Mouse (Mus musculus) neural tube, embryonic 12.5 days (tissue): Measurements from ENCODE around the gene Thpo. TPM values are rescaled to one million over a fixed set of nuclear protein-coding genes. Genes with fewer than 3 reads are reported as not detected.
A peak's percentile ranks its signal among the peaks of the same experiment; 100 is the strongest.

Source experiments
- ATAC-seq: fragments of 200-750 bp; cut with Nextera tagmentation; 2 replicates; pipeline ENCODE4 v1.8.0; 2017; ENCODE audit warnings: low read depth, mild to moderate bottlenecking, moderate TSS enrichment, moderate library complexity; ENCODE audit not compliant: low FRiP score
- H3K27ac ChIP-seq: fragments of 300-500 bp; sonication (generic); 2 replicates; pipeline ENCODE4 v1.5.1; 2016
- H3K27me3 ChIP-seq: fragments of 300-500 bp; sonication (generic); replicated peaks from 2 replicates; pipeline ENCODE4 v1.6.1; 2016; ENCODE audit warnings: mild to moderate bottlenecking
- H3K36me3 ChIP-seq: fragments of 300-500 bp; sonication (generic); 2 replicates; pipeline ENCODE4 v1.6.1; 2016; ENCODE audit warnings: mild to moderate bottlenecking
- H3K4me1 ChIP-seq: fragments of 300-500 bp; sonication (generic); 2 replicates; pipeline ENCODE4 v1.6.1; 2016
- H3K4me2 ChIP-seq: fragments of 300-500 bp; sonication (generic); replicated peaks from 2 replicates; pipeline ENCODE4 v1.6.1; 2016; ENCODE audit warnings: mild to moderate bottlenecking
- H3K4me3 ChIP-seq: fragments of 300-500 bp; sonication (generic); 2 replicates; pipeline ENCODE4 v1.5.1; 2016
- H3K9ac ChIP-seq: fragments of 300-500 bp; sonication (generic); 2 replicates; pipeline ENCODE4 v1.6.1; 2016; ENCODE audit warnings: mild to moderate bottlenecking
- H3K9me3 ChIP-seq: fragments of 300-500 bp; sonication (generic); 2 replicates; pipeline ENCODE4 v1.6.1; 2016; ENCODE audit warnings: mild to moderate bottlenecking
- WGBS: fragments of 180-500 bp; shearing (Covaris S2); methylation state at CpG from one replicate; pipeline ENCODE4 v1.1.7; 2016; 5-methylcytosine and 5-hydroxymethylcytosine counted together
- polyA plus RNA-seq: library from polyadenylated mRNA; unstranded; fragments of >200 nt; fragmentation: Nextera tagmentation; extraction: Ambion mirVana; gene quantifications from 2 replicates; pipeline ENCODE4 v1.2.1, GENCODE M21; 2016

Thpo gene
- polyA plus RNA-seq, 1 experiment from 2014 or later, result 1.3 TPM

- no peaks in the 10 kb centered on the region for H3K9me3 ChIP-seq
- no peak overlapping the region for H3K27ac ChIP-seq
- 88% methylated on average over 5 of the region's 5 CpGs for WGBS
- H3K4me1 ChIP-seq, result peaks cover 18% of the 10 kb centered on the region
- H3K4me2 ChIP-seq, result no peak overlapping the region
- no peak overlapping the region for H3K9ac ChIP-seq
- H3K36me3 ChIP-seq, result peaks cover 6% of the 10 kb centered on the region; the same call in 1 of the 2 replicates
- ATAC-seq, result no peak
- no peak overlapping the region for H3K4me3 ChIP-seq
- H3K27me3 ChIP-seq, result peaks cover 26% of the 10 kb centered on the region
These were observed 2.5 kb upstream of the Thpo start for GRCm38 (mm10) chr16:20736823-20737222.

GRCm38 (mm10) chr16:20736168-20736567 is 1.9 kb upstream of the Thpo start:
- Histone ChIP-seq H3K9me3 (no peaks in the 10 kb centered on the region), H3K27me3 (peaks cover 26% of the 10 kb centered on the region), H3K4me1 (peaks cover 18% of the 10 kb centered on the region), H3K9ac (no peak overlapping the region), H3K4me3 (no peak overlapping the region), H3K4me2 (no peak overlapping the region), H3K36me3 (0 out of 2 replicates have a peak, but pooled peaks cover 4% of the 10 kb centered on the region), H3K27ac (no peak overlapping the region)
- 94% methylated on average over 7 of the region's 7 CpGs for WGBS
- ATAC-seq, result no peak

GRCm38 (mm10) chr16:20735651-20736050 is 1.3 kb upstream of the Thpo start:
- ATAC-seq, result no peak
- no peaks in the 10 kb centered on the region for H3K9me3 ChIP-seq
- no peak overlapping the region for H3K4me3 ChIP-seq
- peaks cover 26% of the 10 kb centered on the region for H3K27me3 ChIP-seq
- no peak overlapping the region for H3K4me2 ChIP-seq
- WGBS, result 82% methylated on average over 5 of the region's 5 CpGs
- H3K36me3 ChIP-seq, result 0 out of 2 replicates have a peak, but pooled peaks cover 4% of the 10 kb centered on the region
- H3K9ac ChIP-seq, result no peak overlapping the region
- peaks cover 18% of the 10 kb centered on the region for H3K4me1 ChIP-seq
- H3K27ac ChIP-seq, result no peak overlapping the region

GRCm38 (mm10) chr16:20732925-20733730 is 1.2 kb downstream of the Thpo start, which contains the start of gene Chrd:
TSS of gene Chrd (plus strand) at chr16:20733127.
- peak; percentile 82 for ATAC-seq
- peaks cover 26% of the 10 kb centered on the region for H3K27me3 ChIP-seq

GRCm38 (mm10) chr16:20732251-20732924 is 1.9 kb downstream of the Thpo start:
- H3K9ac ChIP-seq, result peak overlapping the region; percentile 86
- H3K27me3 ChIP-seq, result peaks cover 26% of the 10 kb centered on the region
- H3K27ac ChIP-seq, result peak overlapping the region; percentile 62
- H3K4me1 ChIP-seq, result peaks cover 18% of the 10 kb centered on the region
- H3K4me2 ChIP-seq, result peak overlapping the region; percentile 90
- H3K36me3 ChIP-seq, result 0 out of 2 replicates have a peak, but pooled peaks cover 4% of the 10 kb centered on the region
- under 1% methylated on average over 26 of the region's 30 CpGs for WGBS
- H3K4me3 ChIP-seq, result peak overlapping the region; percentile 71
- peak; percentile 51 for ATAC-seq
- no peaks in the 10 kb centered on the region for H3K9me3 ChIP-seq

More at GRCm38 (mm10) chr16:20732925-20733730, 1.2 kb downstream of the Thpo start, which contains the start of gene Chrd:
- WGBS, result under 1% methylated on average over 63 of the region's 70 CpGs
- peak within 1 kb of the TSS; percentile 71 for H3K4me3 ChIP-seq
- peak within 1 kb of the TSS; percentile 62 for H3K27ac ChIP-seq
- H3K9ac ChIP-seq, result peak within 1 kb of the TSS; percentile 86
- 0 out of 2 replicates have a peak, but pooled peaks cover 4% of the 10 kb centered on the region for H3K36me3 ChIP-seq
- H3K4me1 ChIP-seq, result peaks cover 18% of the 10 kb centered on the region
- peak within 1 kb of the TSS; percentile 90 for H3K4me2 ChIP-seq
- no peaks in the 10 kb centered on the region for H3K9me3 ChIP-seq

GRCm38 (mm10) chr16:20731688-20732087 is 2.6 kb downstream of the Thpo start:
- H3K27me3 ChIP-seq, result peaks cover 26% of the 10 kb centered on the region
- H3K4me2 ChIP-seq, result peak overlapping the region; percentile 90
- H3K27ac ChIP-seq, result no peak overlapping the region
- 67% methylated on average over 5 of the region's 5 CpGs for WGBS
- H3K9me3 ChIP-seq, result no peaks in the 10 kb centered on the region
- no peak for ATAC-seq
- H3K4me3 ChIP-seq, result no peak overlapping the region
- H3K4me1 ChIP-seq, result peaks cover 18% of the 10 kb centered on the region
- 0 out of 2 replicates have a peak, but pooled peaks cover 4% of the 10 kb centered on the region for H3K36me3 ChIP-seq
- no peak overlapping the region for H3K9ac ChIP-seq

GRCm38 (mm10) chr16:20730293-20730711 is 4.0 kb downstream of the Thpo start:
- H3K4me1 ChIP-seq, result peaks cover 18% of the 10 kb centered on the region
- H3K4me3 ChIP-seq, result no peak overlapping the region
- 44% methylated on average over 5 of the region's 5 CpGs for WGBS
- H3K27me3 ChIP-seq, result peaks cover 17% of the 10 kb centered on the region
- H3K4me2 ChIP-seq, result no peak overlapping the region
- no peak overlapping the region for H3K27ac ChIP-seq
- no peaks in the 10 kb centered on the region for H3K36me3 ChIP-seq
- no peaks in the 10 kb centered on the region for H3K9me3 ChIP-seq
- no peak overlapping the region for H3K9ac ChIP-seq
- ATAC-seq, result no peak

- no peak overlapping the region for H3K4me3 ChIP-seq
- no peaks in the 10 kb centered on the region for H3K9me3 ChIP-seq
- ATAC-seq, result no peak
- WGBS, result 71% methylated on average over 1 of the region's 1 CpGs
- peaks cover 14% of the 10 kb centered on the region for H3K36me3 ChIP-seq
- H3K9ac ChIP-seq, result no peak overlapping the region
- no peak overlapping the region for H3K4me2 ChIP-seq
- no peak overlapping the region for H3K27ac ChIP-seq
- H3K4me1 ChIP-seq, result no peaks in the 10 kb centered on the region
- H3K27me3 ChIP-seq, result no peaks in the 10 kb centered on the region
These were observed 7.9 kb downstream of the Thpo start for GRCm38 (mm10) chr16:20726384-20726783.

GRCm38 (mm10) chr16:20725750-20726149 is 8.6 kb downstream of the Thpo start:
- Histone ChIP-seq H3K4me2 (no peak overlapping the region), H3K4me3 (no peak overlapping the region), H3K27me3 (no peaks in the 10 kb centered on the region), H3K9ac (no peak overlapping the region), H3K4me1 (no peaks in the 10 kb centered on the region), H3K27ac (no peak overlapping the region), H3K36me3 (peaks cover 19% of the 10 kb centered on the region), H3K9me3 (no peaks in the 10 kb centered on the region)
- ATAC-seq, result no peak
- 70% methylated on average over 4 of the region's 4 CpGs for WGBS

- no peak for ATAC-seq
- H3K4me1 ChIP-seq, result no peaks in the 10 kb centered on the region
- WGBS, result 86% methylated on average over 7 of the region's 7 CpGs
These were observed 9.0 kb downstream of the Thpo start for GRCm38 (mm10) chr16:20725321-20725720.

GRCm38 (mm10) chr16:20724338-20724748 is 10.0 kb downstream of the Thpo start:
- H3K9ac ChIP-seq, result no peak overlapping the region
- no peaks in the 10 kb centered on the region for H3K27me3 ChIP-seq
- peak; percentile 56; the same call in 1 of the 2 replicates for ATAC-seq
- H3K36me3 ChIP-seq, result peaks cover 30% of the 10 kb centered on the region
- H3K4me2 ChIP-seq, result no peak overlapping the region
- WGBS, result 28% methylated on average over 5 of the region's 5 CpGs
- no peak overlapping the region for H3K27ac ChIP-seq
- H3K4me3 ChIP-seq, result no peak overlapping the region
- no peaks in the 10 kb centered on the region for H3K9me3 ChIP-seq
- no peaks in the 10 kb centered on the region for H3K4me1 ChIP-seq

More at GRCm38 (mm10) chr16:20725321-20725720, 9.0 kb downstream of the Thpo start:
- Histone ChIP-seq H3K4me2 (no peak overlapping the region), H3K9me3 (no peaks in the 10 kb centered on the region), H3K27me3 (no peaks in the 10 kb centered on the region), H3K27ac (no peak overlapping the region), H3K9ac (no peak overlapping the region), H3K36me3 (peaks cover 24% of the 10 kb centered on the region), H3K4me3 (no peak overlapping the region)

GRCm38 (mm10) chr16:20723247-20723646 is 11.1 kb downstream of the Thpo start:
- Histone ChIP-seq H3K9me3 (no peaks in the 10 kb centered on the region), H3K27ac (no peak overlapping the region), H3K36me3 (peaks cover 30% of the 10 kb centered on the region), H3K27me3 (no peaks in the 10 kb centered on the region), H3K4me2 (no peak overlapping the region), H3K4me3 (no peak overlapping the region), H3K9ac (no peak overlapping the region), H3K4me1 (peaks cover 7% of the 10 kb centered on the region)
- no peak for ATAC-seq
- 68% methylated on average over 4 of the region's 4 CpGs for WGBS
